Mouse (Mus musculus) spleen, adult 18-20 months (tissue): ENCODE results near the gene 4933406M09Rik.

Experiments used
- DNase-seq, 2 experiments: peaks; one replicate each; pipeline ENCODE4 v3.0.0; 2022; ENCODE audit warnings: mixed read lengths in 2 of 2

Gene 4933406M09Rik

GRCm38 (mm10) chr1:134381795-134382625, 3.7 kb upstream of the 4933406M09Rik start:
- no peak for DNase-seq

- no peak for DNase-seq
Measured at GRCm38 (mm10) chr1:134384581-134384980, 1.2 kb upstream of the 4933406M09Rik start.

DNA sequence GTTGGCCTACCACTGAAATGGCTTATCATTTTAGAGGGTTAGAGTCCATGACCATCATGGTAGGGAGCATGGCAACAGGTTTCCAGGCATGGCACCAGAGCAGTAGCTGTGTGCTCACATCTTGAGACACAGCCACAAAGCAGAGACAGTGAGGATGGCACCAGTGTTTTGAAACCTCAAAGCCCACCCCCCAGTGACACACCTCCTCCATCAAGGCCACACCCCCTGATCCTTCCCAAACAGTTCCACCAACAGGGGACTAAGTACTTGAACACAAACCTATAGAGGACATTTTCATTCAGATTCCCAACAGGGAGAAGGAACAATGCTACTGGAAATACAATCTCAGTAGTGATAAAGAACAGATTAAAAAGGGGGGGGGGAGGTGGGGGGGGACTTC, 564 bp upstream of the 4933406M09Rik start:
- DNase-seq = no peak

DNA sequence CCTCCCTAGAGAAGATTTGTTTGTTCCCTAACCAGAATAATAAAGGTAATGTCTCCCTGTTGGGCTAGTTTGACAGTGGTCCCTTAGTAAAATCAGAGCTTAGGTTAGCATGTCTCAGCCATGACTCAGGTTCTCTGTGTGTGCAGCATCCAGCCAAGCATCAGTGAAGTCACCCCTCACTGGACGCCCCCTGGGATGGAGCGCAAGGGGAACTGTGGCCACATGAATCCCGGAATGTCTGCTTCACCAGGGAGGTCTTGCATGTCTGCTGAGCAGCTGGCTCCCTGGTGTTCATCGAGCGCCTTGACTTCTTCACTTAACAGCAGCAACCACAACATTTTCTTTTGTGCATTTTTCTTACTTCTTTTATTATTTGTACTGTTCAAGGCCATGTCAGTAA, 8.1 kb downstream of the 4933406M09Rik start:
- no peak for DNase-seq

DNA sequence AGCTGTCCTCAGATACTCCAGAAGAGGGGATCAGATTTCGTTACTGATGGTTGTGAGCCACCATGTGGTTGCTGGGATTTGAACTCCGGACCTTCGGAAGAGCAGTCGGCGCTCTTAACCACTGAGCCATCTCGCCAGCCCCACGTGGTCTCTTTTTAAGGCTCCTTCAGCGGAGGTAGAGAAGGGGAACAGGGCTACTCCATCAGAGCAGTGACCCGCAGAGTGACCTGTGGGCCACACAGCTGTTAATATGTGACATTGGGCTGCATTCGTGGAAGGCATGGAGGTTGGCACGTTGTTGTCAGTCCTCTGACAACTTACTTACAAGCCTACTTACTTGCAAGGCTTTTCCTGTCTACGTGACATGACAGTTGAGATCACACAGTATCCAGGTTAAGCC, 12.5 kb downstream of the 4933406M09Rik start:
- no peak for DNase-seq

GRCm38 (mm10) chr1:134399735-134400134, 14.0 kb downstream of the 4933406M09Rik start:
- no peak for DNase-seq

GRCm38 (mm10) chr1:134405509-134406413, 20.0 kb downstream of the 4933406M09Rik start, which contains the start of gene Cyb5r1:
Gene Cyb5r1 (plus strand): TSS chr1:134405559.
- peak; percentile 66 to 77 for DNase-seq

DNA sequence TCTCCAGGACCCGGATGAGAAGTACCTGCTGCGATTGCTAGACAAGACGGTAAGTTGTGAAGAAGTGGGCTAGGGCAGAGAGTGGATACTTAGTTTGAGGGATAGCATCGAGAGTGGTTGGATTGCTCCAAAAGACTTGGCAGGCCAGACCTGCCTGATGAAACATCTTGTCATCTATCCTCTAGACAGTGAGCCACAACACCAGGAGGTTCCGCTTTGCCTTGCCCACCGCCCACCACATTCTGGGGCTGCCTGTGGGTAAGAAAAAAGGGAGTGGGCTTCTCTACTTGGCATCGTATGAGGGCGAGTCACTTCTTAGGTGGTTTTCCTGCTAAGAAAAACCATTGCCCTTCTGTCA, 20.7 kb downstream of the 4933406M09Rik start:
- DNase-seq = no peak

DNA sequence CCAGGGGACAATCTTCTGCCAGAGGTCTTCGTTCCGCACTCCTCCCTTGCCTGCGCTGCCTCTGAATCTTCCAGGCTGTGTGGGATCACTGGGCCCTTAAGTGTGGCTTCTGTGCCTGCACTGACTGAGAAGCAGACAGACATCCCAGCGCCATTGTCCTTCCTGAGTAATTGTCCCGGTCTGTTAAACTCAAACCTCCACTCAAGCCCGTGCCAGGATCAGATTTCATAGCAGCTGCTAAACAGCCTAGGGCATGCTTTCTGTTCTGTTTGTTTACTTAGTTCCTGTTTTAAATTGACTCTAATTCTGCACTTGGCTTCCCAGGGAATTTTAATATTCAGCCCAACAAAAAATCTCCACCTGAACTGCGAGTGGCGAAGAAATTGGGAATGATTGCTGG, 22.3 kb downstream of the 4933406M09Rik start:
- no peak for DNase-seq

DNA sequence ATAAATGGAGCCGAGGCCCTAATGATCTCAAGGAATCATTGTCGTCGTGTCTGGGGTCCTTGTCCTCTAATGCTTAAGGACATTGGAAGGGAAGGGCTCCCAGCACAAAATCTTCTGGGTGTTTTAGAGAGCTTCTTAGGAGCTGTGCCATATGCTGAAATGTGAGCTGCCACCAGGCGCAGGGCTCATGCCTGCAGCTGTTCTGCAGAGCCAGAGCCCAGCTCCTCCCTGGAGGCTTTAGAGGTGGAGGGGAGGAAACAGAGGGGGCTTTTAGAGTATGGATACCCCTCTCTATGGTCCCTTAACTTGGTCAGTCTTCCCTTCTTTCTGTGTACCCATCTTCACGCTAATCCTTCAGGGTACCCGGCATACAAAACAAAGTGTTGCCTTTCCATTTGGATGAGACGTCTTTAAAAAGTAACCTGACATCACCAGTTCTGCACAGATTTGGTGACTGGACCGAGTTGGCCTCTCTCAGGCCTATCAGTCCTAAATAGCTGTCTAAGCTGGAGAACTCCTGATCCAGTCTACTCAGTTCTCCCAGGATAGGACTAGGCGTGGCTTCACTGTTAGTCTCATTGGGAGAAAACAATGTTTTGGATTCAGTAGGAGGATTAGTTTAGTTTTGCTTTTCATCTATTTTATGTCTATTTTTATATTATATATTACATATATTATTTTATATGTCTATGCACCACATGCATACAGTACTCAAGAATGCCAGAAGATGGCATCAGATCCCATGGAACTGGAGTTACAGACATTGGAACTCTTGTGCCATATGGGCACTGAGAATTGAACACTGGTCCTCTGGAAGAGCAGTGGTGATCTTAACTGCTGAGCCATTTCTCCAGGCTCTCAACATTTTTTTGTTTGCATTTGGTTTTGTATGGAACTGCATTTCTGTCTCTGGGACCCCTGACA, 26.2 kb downstream of the 4933406M09Rik start:
- DNase-seq = no peak

DNA sequence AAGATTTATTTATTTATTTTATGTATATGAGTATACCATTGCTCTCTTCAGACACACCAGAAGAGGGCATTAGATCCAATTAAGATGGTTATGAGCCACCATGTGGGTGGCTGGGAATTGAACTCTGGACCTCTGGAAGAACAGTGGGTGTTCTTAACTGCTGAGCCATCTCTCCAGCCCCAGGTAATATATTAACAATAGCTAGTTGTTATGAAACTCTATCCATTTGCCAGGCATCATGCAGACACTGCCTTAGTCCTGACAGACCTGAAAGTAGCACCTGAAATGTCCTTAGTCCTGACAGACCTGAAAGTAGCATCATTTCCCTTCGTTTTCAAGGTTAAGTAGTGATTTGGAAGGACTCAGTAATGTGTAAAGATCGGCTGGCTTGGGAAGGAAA, 28.3 kb downstream of the 4933406M09Rik start:
- DNase-seq = no peak

DNA sequence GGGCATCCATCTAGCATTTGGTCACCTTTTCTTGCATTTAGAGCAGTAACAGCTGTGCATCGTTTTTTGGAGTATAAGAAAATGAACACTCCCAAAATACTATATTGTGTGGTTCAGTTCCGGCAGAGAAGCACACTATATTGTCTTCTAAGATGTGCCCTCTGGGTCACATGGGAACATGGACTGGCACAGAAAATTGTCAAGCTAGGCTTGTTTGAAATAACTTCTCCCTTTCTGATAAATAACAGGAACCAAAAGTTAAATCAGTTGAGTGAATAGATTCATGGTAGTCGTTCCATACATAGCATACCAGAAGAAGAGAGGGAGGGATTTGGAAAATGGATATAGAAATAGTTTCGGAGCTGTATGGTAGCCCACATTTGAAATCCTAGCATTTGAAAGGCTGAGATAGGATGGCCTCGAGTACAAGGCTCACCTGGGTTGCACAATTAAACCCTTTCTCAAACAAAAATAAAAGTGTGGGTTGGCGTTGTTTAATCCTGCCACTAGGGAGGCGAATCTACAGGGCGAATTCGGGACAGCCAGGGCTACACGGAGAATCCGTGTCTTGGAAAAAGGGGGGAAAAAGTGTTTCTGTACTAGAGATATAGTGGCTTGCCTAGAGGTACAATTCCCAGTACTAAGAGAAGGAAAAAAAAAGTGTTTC, 28.9 kb downstream of the 4933406M09Rik start:
- DNase-seq = no peak

DNA sequence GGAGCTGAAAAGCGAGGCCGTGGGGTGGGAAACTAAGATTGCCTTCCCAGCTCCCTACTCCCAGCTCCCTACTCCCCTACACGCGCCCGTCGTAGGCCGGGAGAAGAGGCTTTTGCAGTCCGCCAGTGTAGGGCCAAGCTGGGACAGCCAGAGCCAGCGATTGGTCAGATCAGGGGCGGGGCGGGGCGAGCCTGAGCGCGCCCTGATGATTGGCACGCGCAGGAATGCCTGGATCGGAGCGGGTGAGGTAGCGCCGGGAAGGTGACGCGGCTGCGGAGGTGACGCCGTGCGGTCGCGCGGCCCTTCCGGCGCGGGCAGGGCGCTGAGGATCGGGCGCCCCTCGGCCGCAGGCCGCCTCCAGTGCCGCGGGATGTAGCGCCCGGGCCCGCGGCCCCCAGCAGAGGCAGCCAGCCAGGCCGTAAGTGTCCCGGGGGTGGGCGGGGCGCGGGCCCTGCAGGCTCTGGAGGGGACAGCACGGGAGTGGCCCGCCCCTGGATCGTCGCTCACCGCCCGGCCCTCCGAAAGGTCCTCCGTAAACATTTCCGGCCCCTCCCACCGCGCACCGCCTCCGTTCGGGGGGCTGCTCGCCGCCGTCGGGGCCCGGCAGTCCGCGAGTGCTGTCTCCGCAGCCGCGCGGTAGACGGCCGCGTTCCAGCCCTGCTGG, 29.6 kb downstream of the 4933406M09Rik start, which contains the start of gene Adipor1:
TSS of gene Adipor1 (plus strand) at position 211 of the 664 bp plus-strand sequence.
- peak; percentile 91 to 92 for DNase-seq

GRCm38 (mm10) chr1:134418414-134418975, 32.8 kb downstream of the 4933406M09Rik start:
- DNase-seq = no peak

DNA sequence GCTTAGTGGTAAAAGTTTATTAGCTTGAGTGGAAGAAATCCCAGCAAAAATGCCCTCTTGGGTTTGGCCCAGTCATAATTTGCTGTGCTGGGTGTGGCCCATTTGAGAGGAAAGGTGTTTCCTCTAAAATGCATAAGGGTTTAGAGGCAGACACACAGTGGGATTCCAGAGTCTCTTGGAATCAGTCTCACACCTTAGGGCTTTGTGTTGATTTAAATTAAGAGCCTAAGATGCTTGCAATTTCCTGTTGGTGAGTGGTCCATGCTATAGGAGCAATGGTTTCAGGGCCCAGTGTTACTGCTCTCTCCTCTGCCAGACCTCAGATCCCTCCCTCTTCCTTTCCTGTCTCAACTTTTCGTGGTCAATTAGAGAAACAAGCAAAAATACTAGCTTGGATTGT, 33.4 kb downstream of the 4933406M09Rik start:
- DNase-seq = no peak

GRCm38 (mm10) chr1:134419751-134420458, 34.2 kb downstream of the 4933406M09Rik start:
- no peak for DNase-seq

DNA sequence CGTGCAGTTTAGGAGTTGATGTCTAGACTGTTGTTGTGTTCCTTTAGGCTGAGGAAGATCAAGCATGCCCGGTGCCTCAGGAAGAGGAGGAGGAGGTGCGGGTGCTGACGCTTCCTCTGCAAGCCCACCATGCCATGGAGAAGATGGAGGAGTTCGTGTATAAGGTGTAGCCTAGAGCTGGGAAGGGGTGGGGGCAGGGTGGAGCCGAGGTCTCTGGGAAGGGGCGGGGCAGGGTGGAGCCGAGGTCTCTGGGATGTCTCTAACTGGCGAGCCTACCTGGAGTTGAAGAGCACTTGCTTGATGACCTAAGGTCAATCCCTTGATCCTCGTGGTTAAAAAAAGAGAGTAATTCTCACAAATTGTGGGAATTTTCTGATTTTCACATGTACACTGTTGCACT, 38.2 kb downstream of the 4933406M09Rik start:
- no peak for DNase-seq

DNA sequence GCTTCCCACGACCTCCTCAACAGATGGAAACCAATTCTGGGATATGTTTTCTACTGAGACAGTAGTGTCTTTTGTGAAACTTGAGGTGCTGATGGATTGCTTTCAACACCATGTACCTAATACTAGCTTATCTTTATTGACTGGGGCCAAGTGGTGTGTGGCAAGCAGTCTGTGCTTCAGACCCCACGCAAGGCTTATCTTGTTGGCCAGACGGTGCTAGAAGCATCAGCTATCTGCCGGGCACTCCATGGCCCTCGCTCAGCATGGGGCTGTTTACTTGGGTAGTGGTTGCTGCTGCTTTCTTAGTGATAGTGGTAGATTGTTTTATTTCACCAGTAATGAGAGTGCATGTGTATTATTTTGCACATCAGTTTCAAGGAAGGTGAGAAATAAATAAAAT, 40.5 kb downstream of the 4933406M09Rik start:
- DNase-seq = no peak

GRCm38 (mm10) chr1:134433002-134433401, 47.3 kb downstream of the 4933406M09Rik start:
- no peak for DNase-seq

- no peak for DNase-seq
Measured at GRCm38 (mm10) chr1:134433473-134433872, 47.7 kb downstream of the 4933406M09Rik start.
